Mouse (Mus musculus) testis, adult 2 months (tissue): ENCODE measurements around the gene Itgb3.

Experiments used
- CTCF ChIP-seq: fragments of 200-500 bp; IDR thresholded peaks from 2 replicates; pipeline ENCODE4 v1.5.1; 2012; ENCODE audit warnings: low read depth, mild to moderate bottlenecking, inconsistent platforms, low read length, moderate library complexity; ENCODE audit not compliant: control insufficient read depth, insufficient read depth, insufficient replicate concordance
- POLR2A ChIP-seq: fragments of 200-500 bp; IDR thresholded peaks from 2 replicates; pipeline ENCODE4 v1.6.1; 2012; ENCODE audit warnings: low read depth, mild to moderate bottlenecking, inconsistent platforms, low read length, moderate library complexity; ENCODE audit not compliant: control insufficient read depth

DNA sequence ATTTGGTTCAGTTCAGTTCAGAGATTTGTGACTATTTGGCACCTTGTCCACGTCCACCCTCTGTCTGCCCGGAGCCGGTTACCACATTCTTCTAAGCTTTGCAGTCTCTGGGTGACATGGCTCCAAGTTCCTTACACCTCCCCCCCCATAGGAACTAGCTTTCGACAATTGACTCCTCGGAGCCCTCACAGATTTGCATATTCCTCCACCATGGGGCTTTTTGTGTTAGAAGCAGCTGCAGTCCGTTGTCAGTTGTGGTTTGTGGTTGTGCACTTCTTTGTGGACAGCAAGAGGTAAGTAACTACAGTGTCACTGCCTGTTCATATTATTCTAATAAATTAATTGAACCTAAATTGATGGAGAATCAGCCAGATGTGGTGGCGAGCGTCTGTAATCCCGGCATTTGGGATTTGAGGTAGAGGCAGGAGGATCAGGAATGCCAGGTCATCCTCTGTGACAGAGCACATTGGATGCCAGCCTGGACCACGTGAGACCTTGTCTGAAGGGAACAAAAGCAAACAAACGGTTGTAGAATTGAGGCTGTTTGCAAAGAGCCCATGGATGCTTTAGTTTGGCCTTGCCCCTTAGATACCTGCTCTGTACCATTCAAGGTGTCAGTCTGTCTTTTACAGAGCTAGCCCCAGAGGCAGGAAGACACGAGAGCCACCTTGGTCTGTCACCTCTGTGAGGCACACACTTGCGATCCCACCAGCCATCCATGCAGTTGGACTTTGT is 25.0 kb upstream of the Itgb3 start:
- TF ChIP-seq POLR2A (no peak), CTCF (no peak)
